Mouse (Mus musculus): Measurements from ENCODE around the gene Bud13. TPM values are rescaled to one million over a fixed set of nuclear protein-coding genes. Genes with fewer than 3 reads are reported as not detected.

Gene Bud13
- total and polyA plus RNA-seq, 3 experiments = 13.9 to 26.3 TPM; not detected in 1

DNA sequence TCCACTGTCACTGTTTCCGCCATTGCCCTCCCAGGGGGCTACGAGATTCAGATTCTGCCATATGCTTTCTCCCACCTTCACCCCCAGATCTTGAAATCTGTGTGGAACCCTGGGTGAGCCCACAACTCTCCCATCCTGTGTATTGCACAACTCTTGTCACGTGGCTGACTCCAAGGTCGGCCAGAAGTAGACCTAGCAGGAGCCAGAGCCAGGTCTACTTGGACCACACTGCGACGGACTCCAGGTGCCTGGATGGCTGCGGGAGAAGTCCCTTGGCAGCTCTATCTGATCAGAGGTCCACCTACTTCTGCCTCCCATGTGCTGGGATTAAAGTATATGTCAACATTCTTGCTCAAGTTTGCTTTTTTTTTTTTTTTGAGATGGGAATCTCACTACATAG lies 21.7 kb upstream of the Bud13 start:
- no peaks in the 10 kb centered on the region for H3K9me3 ChIP-seq (replicated peaks; ENCODE audit: insufficient read depth, low read length)
- H3K4me3 ChIP-seq (ENCODE audit: control insufficient read depth in 1 of 2, insufficient read depth in 1 of 2, low read depth in 2 of 2, low read length in 2 of 2) = no peak overlapping the region
- no peaks in the 10 kb centered on the region for H3K4me1 ChIP-seq (ENCODE audit: control insufficient read depth in 1 of 2, insufficient read depth in 2 of 2, low read length in 2 of 2)
- no peak for DNase-seq (ENCODE audit: low read depth, low spot score)
- H3K36me3 ChIP-seq (ENCODE audit: control insufficient read depth in 1 of 2, insufficient read depth in 2 of 2, low read length in 2 of 2) = no peaks in the 10 kb centered on the region
- TF ChIP-seq KAT2A (conservative IDR thresholded peaks at IDR 0.05; ENCODE audit: low read depth, low read length) = no peak
- no peaks in the 10 kb centered on the region for H3K79me2 ChIP-seq (ENCODE audit: control insufficient read depth, insufficient read depth, low read length, poor library complexity)
- H3K27me3 ChIP-seq (ENCODE audit: control insufficient read depth in 1 of 2, insufficient read depth in 2 of 2, low read length in 2 of 2) = peaks cover 0 to 5% of the 10 kb centered on the region in 2 experiments; a peak in 2 of 4 replicates
- H3K27ac ChIP-seq (ENCODE audit: control insufficient read depth, low read depth, low read length) = no peak overlapping the region
- no peak overlapping the region for H3K9ac ChIP-seq (ENCODE audit: control insufficient read depth, low read depth, low read length, poor library complexity, severe bottlenecking)

DNA sequence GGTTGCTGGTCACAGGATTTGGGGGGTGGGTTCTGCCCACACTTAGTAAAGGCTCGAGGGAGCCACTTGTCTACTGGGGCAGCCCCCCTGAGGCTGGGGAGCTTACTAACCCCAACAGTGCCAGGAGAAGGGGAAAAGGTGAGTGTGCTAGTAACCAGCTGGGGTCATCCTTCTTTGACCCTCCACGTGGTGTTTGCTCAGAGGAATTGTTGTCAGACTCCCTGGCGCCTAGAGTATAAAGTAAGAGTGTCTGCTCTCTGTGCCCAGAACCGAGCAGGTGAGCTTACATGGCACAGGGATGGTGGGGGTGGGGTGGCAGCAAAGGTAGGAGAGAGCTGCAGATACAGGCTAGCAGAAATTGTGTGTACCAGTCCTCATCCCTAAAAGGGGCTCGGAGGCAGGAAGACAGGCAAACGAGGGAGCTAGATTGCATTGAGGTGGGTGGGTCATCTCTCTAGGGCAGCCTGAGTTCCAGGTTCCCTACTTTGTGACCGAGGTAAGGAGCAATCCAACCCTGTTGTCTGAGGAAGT lies 14.4 kb upstream of the Bud13 start, which contains the start of gene Apoa5:
Gene Apoa5 (plus strand): TSS at position 291 of the 531 bp plus-strand sequence.
- H3K36me3 ChIP-seq (ENCODE audit: control insufficient read depth in 1 of 2, insufficient read depth in 2 of 2, low read length in 2 of 2) = peaks cover 0 to 7% of the 10 kb centered on the region in 2 experiments; a peak in 2 of 4 replicates
- TF ChIP-seq TCF12 (IDR thresholded peaks at IDR 0.05; ENCODE audit: low read depth, low read length) (no peak), POLR2A (IDR thresholded peaks at IDR 0.05; ENCODE audit: control insufficient read depth in 1 of 2, insufficient read depth in 1 of 2, low read depth in 1 of 2, low read length in 2 of 2, poor library complexity in 1 of 2) (no peak), JUND (IDR thresholded peaks at IDR 0.05; ENCODE audit: low read depth, low read length) (no peak), POLR2AphosphoS2 (IDR thresholded peaks at IDR 0.05; ENCODE audit: low read length) (no peak), POLR2AphosphoS5 (IDR thresholded peaks at IDR 0.05; ENCODE audit: borderline replicate concordance, low read depth, low read length) (no peak), NELFE (IDR thresholded peaks at IDR 0.05; ENCODE audit: low read depth, low read length) (no peak), ETS1 (IDR thresholded peaks at IDR 0.05; ENCODE audit: low read depth, low read length) (no peak), UBTF (IDR thresholded peaks at IDR 0.05; ENCODE audit: borderline replicate concordance, insufficient read depth, low read depth, low read length) (no peak), TBP (IDR thresholded peaks at IDR 0.05; ENCODE audit: low read depth, low read length) (no peak), NRF1 (IDR thresholded peaks at IDR 0.05; ENCODE audit: insufficient read depth, low read depth, low read length, poor library complexity, severe bottlenecking) (no peak), HCFC1 (IDR thresholded peaks at IDR 0.05; ENCODE audit: low read depth, low read length) (no peak), MAZ (IDR thresholded peaks at IDR 0.05; ENCODE audit: low read depth, low read length) (no peak), USF2 (IDR thresholded peaks at IDR 0.05; ENCODE audit: borderline replicate concordance in 1 of 2, insufficient read depth in 1 of 2, low read depth in 1 of 2, low read length in 2 of 2) (no peak), MYB (IDR thresholded peaks at IDR 0.05; ENCODE audit: low read depth, low read length) (no peak), KAT2A (conservative IDR thresholded peaks at IDR 0.05; ENCODE audit: low read depth, low read length) (no peak), MYC (IDR thresholded peaks at IDR 0.05; ENCODE audit: low read depth, low read length) (no peak), ELF1 (IDR thresholded peaks at IDR 0.05; ENCODE audit: low read depth, low read length) (no peak), MXI1 (IDR thresholded peaks at IDR 0.05; ENCODE audit: low read depth, low read length) (no peak)
- no peak for DNase-seq (ENCODE audit: low read depth, low spot score)
- H3K9ac ChIP-seq (ENCODE audit: control insufficient read depth, low read depth, low read length, poor library complexity, severe bottlenecking) = no peak within 1 kb of the TSS
- H3K4me1 ChIP-seq (ENCODE audit: control insufficient read depth in 1 of 2, insufficient read depth in 2 of 2, low read length in 2 of 2) = peaks cover 0 to 6% of the 10 kb centered on the region in 2 experiments; a peak in 2 of 4 replicates
- H3K27me3 ChIP-seq (ENCODE audit: control insufficient read depth in 1 of 2, insufficient read depth in 2 of 2, low read length in 2 of 2) = no peaks in the 10 kb centered on the region
- H3K9me3 ChIP-seq (replicated peaks; ENCODE audit: insufficient read depth, low read length) = no peaks in the 10 kb centered on the region
- no peak within 1 kb of the TSS for H3K4me3 ChIP-seq (ENCODE audit: control insufficient read depth in 1 of 2, insufficient read depth in 1 of 2, low read depth in 2 of 2, low read length in 2 of 2)
- H3K27ac ChIP-seq (ENCODE audit: control insufficient read depth, low read depth, low read length) = no peak within 1 kb of the TSS
- peaks cover 5% of the 10 kb centered on the region for H3K79me2 ChIP-seq (ENCODE audit: control insufficient read depth, insufficient read depth, low read length, poor library complexity)

Data from MEL (cell line).